Comparison of ENCODE assay signal across 25 mouse cellular contexts in the genomic region with DNA sequence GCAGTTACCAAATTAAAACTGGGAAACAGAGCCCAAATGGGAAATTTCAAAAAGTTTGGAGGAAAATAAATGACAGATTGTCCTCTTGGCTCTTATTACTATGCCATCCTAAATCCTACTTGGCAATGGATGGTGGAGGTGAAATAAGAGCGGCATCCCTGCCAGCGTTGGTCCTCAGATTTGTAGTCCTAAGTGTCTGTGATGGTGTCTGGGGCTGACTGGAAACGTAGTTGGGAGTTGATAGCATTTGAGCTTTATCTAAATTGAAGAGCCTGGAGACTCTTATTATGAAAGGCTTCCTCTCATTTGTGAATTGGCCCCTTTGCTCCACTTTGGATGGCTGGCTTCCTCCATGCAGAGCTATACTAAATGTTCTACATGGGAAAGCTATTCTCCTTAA.
A peak's percentile ranks its signal among the peaks of the same experiment; 100 is the strongest.
DNase-seq lines count a peak whose midpoint lies in the region; ATAC-seq lines count a peak whose summit lies in the region.
"Had no signal": no experiment of that assay in that cellular context is flagged by ENCODE, and none has a peak within 500 bp of the region (broad histone marks: within the 10 kb centered on the region; RNA-seq: fewer than 3 reads in every experiment).

No protein-coding gene starts in this region.

- no peak overlapping the region for H3K4me2 ChIP-seq in kidney, embryonic 15.5 days
- H3K4me2 ChIP-seq: forebrain, embryonic 13.5 days; heart, embryonic 11.5 days; hindbrain, embryonic 15.5 days; liver, embryonic 13.5 days; lung, embryonic 14.5 days; midbrain, embryonic 11.5 days; neural tube, embryonic 12.5 days had no signal

- ATAC-seq in kidney, embryonic 15.5 days (replicated peaks; ENCODE audit: low FRiP score) = no peak
- ATAC-seq in erythroblast, adult 5-6 weeks (replicated peaks; ENCODE audit: low FRiP score, poor library complexity, severe bottlenecking) = no peak
- ATAC-seq: forebrain, embryonic 13.5 days; intestine, embryonic 16.5 days had no signal

- 71% methylated on average over 3 of the region's 3 CpGs for WGBS in kidney, embryonic 15.5 days

- peak overlapping the region; percentile 57; the same call in 1 of the 2 replicates for H3K27ac ChIP-seq in kidney, embryonic 15.5 days
- H3K27ac ChIP-seq: embryonic facial prominence, embryonic 10.5 days; forebrain, embryonic 13.5 days; hindbrain, embryonic 15.5 days; left cerebral cortex, adult 2 months; liver, embryonic 13.5 days; neural tube, embryonic 12.5 days; stomach, postnatal 0 days had no signal

- no peak overlapping the region for H3K4me3 ChIP-seq in kidney, embryonic 15.5 days (replicated peaks)
- H3K4me3 ChIP-seq: embryonic facial prominence, embryonic 10.5 days; forebrain, embryonic 13.5 days; hindbrain, embryonic 15.5 days; left cerebral cortex, adult 2 months; liver, embryonic 13.5 days; neural tube, embryonic 12.5 days had no signal

- no peaks in the 10 kb centered on the region for H3K9me3 ChIP-seq in kidney, embryonic 15.5 days (replicated peaks)
- H3K9me3 ChIP-seq: embryonic facial prominence, embryonic 10.5 days; forebrain, embryonic 13.5 days; hindbrain, embryonic 15.5 days; liver, embryonic 13.5 days; neural tube, embryonic 12.5 days had no signal

- H3K36me3 ChIP-seq in kidney, embryonic 15.5 days = no peaks in the 10 kb centered on the region
- H3K36me3 ChIP-seq: embryonic facial prominence, embryonic 10.5 days; hindbrain, embryonic 15.5 days; liver, embryonic 13.5 days; neural tube, embryonic 12.5 days had no signal

- DNase-seq in kidney, adult 18-20 months = no peak
- peak; percentile 92 for DNase-seq in brain, adult 2 months (ENCODE audit: low read depth, low spot score)
- DNase-seq in cerebellum, adult 11 months = peak; percentile 59
- DNase-seq in cerebellum, postnatal 10 days = peak; percentile 74 to 79
- no peak for DNase-seq in urinary bladder, postnatal 10 days (ENCODE audit: low spot score)
- DNase-seq: adrenal gland, adult 2 months; gastrocnemius, postnatal 36 days; heart, postnatal 14 days; kidney, postnatal 25 days; layer of hippocampus, adult 9-11 months; liver, embryonic 13.5 days; lung, embryonic 14.5 days; lung, postnatal 4 days; right cerebral cortex, adult 18-20 months had no signal

- H3K27me3 ChIP-seq in kidney, embryonic 15.5 days = no peaks in the 10 kb centered on the region
- H3K27me3 ChIP-seq: forebrain, embryonic 13.5 days; hindbrain, embryonic 15.5 days; liver, embryonic 13.5 days; neural tube, embryonic 12.5 days had no signal

- H3K9ac ChIP-seq in kidney, embryonic 15.5 days = no peak overlapping the region
- H3K9ac ChIP-seq: forebrain, embryonic 13.5 days; hindbrain, embryonic 15.5 days; liver, embryonic 13.5 days; lung, embryonic 14.5 days; neural tube, embryonic 12.5 days had no signal

- H3K4me1 ChIP-seq in kidney, embryonic 15.5 days = peaks cover 45% of the 10 kb centered on the region
- H3K4me1 ChIP-seq: hindbrain, embryonic 15.5 days; liver, embryonic 13.5 days had no signal

Comparison
In these comparisons a context has a peak if more than half of its experiments do, and no peak if none do; other contexts are left out.
1. DNase-seq: peak in brain, adult 2 months (single experiment), cerebellum, adult 11 months (single experiment) and cerebellum, postnatal 10 days (2 of 2); none in kidney, adult 18-20 months (single experiment) and urinary bladder, postnatal 10 days (single experiment).